Mouse (Mus musculus) heart, embryonic 10.5 days (tissue): ENCODE results near the gene Pcyox1. TPM values are rescaled to one million over a fixed set of nuclear protein-coding genes. Genes with fewer than 3 reads are reported as not detected.

Experiments
- DNase-seq: peaks from one replicate; pipeline ENCODE4 v3.0.0-alpha.2; 2017; ENCODE audit warnings: low spot score
- H3K27ac ChIP-seq: fragments of 300-500 bp; sonication (generic); 2 replicates; pipeline ENCODE4 v1.5.1; 2016; ENCODE audit warnings: mild to moderate bottlenecking
- H3K27me3 ChIP-seq: fragments of 300-500 bp; sonication (generic); 2 replicates; pipeline ENCODE4 v1.6.1; 2016; ENCODE audit warnings: mild to moderate bottlenecking; ENCODE audit not compliant: poor library complexity, insufficient read depth, severe bottlenecking
- H3K36me3 ChIP-seq: fragments of 300-500 bp; sonication (generic); 2 replicates; pipeline ENCODE4 v1.6.1; 2016; ENCODE audit warnings: mild to moderate bottlenecking, moderate library complexity
- H3K4me1 ChIP-seq: fragments of 300-500 bp; sonication (generic); 2 replicates; pipeline ENCODE4 v1.6.1; 2016; ENCODE audit warnings: mild to moderate bottlenecking
- H3K4me3 ChIP-seq: fragments of 300-500 bp; sonication (generic); 2 replicates; pipeline ENCODE4 v1.5.1; 2016; ENCODE audit warnings: mild to moderate bottlenecking, moderate library complexity
- H3K9me3 ChIP-seq: fragments of 300-500 bp; sonication (generic); 2 replicates; pipeline ENCODE4 v1.6.1; 2016; ENCODE audit warnings: mild to moderate bottlenecking, moderate library complexity
- WGBS: fragments of 180-500 bp; shearing (Covaris S2); methylation state at CpG from one replicate; pipeline ENCODE4 v1.1.7; 2016; 5-methylcytosine and 5-hydroxymethylcytosine counted together
- polyA plus RNA-seq: library from polyadenylated mRNA; unstranded; fragments of >200 nt; fragmentation: Nextera tagmentation; extraction: Ambion mirVana; gene quantifications from 2 replicates; pipeline ENCODE4 v1.2.1, GENCODE M21; 2016

The Pcyox1 gene
- polyA plus RNA-seq, 1 experiment from 2014 or later, result 57.8 TPM

- no peaks in the 10 kb centered on the region for H3K27me3 ChIP-seq
- H3K27ac ChIP-seq, result peak within 1 kb of the TSS; percentile 91
- H3K4me3 ChIP-seq, result peak within 1 kb of the TSS; percentile 97
- peaks cover 23% of the 10 kb centered on the region for H3K4me1 ChIP-seq
- no peaks in the 10 kb centered on the region for H3K9me3 ChIP-seq
- H3K36me3 ChIP-seq, result peaks cover 26% of the 10 kb centered on the region
- no peak for DNase-seq
- 22% methylated on average over 15 of the region's 15 CpGs for WGBS
Observed at GRCm38 (mm10) chr6:86370764-86371339, 26.1 kb downstream of the Pcyox1 start, which contains the start of gene Snrpg. TSS of gene Snrpg (plus strand) at chr6:86371304.

DNA sequence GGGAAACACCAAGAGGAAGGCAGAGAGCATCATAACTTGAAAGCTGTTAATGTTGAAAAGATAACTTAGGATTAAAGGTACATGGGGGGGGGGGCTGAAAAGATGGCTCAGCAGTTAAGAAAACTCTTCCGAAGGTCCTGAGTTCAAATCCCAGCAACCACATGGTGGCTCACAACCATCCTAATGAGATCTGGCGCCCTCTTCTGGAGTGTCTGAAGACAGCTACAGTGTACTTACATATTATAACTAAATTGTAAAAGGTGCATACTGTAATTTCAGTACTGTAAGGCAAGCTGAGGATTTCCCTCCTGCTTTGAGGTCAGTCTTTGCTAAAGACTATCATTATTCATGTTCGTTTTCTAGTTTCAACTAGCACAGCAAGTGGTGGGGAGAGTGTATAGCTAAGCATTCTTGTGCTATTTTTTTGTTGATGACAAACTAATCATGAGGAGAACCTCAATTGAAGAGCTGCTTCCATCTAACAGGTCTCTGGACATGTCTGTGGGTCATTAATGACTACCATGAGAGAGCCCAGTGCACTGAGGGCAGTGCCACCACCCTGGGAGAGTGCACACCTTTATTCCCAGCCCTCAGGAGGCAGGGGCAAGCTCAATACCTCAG, 26.8 kb downstream of the Pcyox1 start:
- WGBS, result 63% methylated on average over 3 of the region's 3 CpGs
- no peak for DNase-seq
- Histone ChIP-seq H3K27ac (peak overlapping the region; percentile 91), H3K27me3 (no peaks in the 10 kb centered on the region), H3K36me3 (peaks cover 24% of the 10 kb centered on the region), H3K9me3 (no peaks in the 10 kb centered on the region), H3K4me3 (peak overlapping the region; percentile 97; the same call in 1 of the 2 replicates), H3K4me1 (peaks cover 24% of the 10 kb centered on the region)

- WGBS, result 91% methylated on average over 5 of the region's 5 CpGs
- H3K27me3 ChIP-seq, result no peaks in the 10 kb centered on the region
- no peaks in the 10 kb centered on the region for H3K9me3 ChIP-seq
- no peak for DNase-seq
- peaks cover 24% of the 10 kb centered on the region for H3K36me3 ChIP-seq
- no peak overlapping the region for H3K27ac ChIP-seq
- peaks cover 24% of the 10 kb centered on the region for H3K4me1 ChIP-seq
- H3K4me3 ChIP-seq, result no peak overlapping the region
Observed at GRCm38 (mm10) chr6:86368479-86368878, 28.5 kb downstream of the Pcyox1 start.

DNA sequence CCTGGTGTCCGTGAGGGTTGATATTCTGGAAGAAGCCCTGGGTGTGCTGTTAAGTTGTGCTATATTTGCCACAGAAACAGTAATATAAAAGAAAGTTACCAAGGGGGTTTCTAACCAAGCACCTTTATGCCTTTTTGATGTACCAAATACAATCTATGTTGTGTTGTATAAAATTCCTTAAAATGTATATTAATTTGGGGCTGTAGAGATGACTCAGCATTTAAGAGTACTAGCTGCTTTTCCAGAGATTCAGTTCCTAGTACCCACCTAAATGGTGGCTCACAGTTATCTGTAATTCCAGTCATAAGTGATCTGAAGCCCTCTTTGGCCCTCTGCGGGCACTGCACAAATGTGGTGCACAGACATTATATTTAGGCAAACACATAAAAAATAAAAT, 30.1 kb downstream of the Pcyox1 start:
- DNase-seq, result no peak
- Histone ChIP-seq H3K9me3 (no peaks in the 10 kb centered on the region), H3K27me3 (no peaks in the 10 kb centered on the region), H3K4me1 (peaks cover 17% of the 10 kb centered on the region), H3K27ac (peak overlapping the region; percentile 92), H3K4me3 (peak overlapping the region; percentile 80), H3K36me3 (peaks cover 20% of the 10 kb centered on the region)
- WGBS, result 66% methylated on average over 2 of the region's 2 CpGs

- peak overlapping the region; percentile 92 for H3K27ac ChIP-seq
- 43% methylated on average over 25 of the region's 25 CpGs for whole genome bisulfite sequencing
- peaks cover 20% of the 10 kb centered on the region for H3K36me3 ChIP-seq
- H3K9me3 ChIP-seq, result no peaks in the 10 kb centered on the region
- H3K4me1 ChIP-seq, result peaks cover 17% of the 10 kb centered on the region
- H3K27me3 ChIP-seq, result no peaks in the 10 kb centered on the region
- DNase-seq, result no peak
- peak overlapping the region; percentile 80 for H3K4me3 ChIP-seq
Observed at GRCm38 (mm10) chr6:86366125-86366852, 30.7 kb downstream of the Pcyox1 start.

DNA sequence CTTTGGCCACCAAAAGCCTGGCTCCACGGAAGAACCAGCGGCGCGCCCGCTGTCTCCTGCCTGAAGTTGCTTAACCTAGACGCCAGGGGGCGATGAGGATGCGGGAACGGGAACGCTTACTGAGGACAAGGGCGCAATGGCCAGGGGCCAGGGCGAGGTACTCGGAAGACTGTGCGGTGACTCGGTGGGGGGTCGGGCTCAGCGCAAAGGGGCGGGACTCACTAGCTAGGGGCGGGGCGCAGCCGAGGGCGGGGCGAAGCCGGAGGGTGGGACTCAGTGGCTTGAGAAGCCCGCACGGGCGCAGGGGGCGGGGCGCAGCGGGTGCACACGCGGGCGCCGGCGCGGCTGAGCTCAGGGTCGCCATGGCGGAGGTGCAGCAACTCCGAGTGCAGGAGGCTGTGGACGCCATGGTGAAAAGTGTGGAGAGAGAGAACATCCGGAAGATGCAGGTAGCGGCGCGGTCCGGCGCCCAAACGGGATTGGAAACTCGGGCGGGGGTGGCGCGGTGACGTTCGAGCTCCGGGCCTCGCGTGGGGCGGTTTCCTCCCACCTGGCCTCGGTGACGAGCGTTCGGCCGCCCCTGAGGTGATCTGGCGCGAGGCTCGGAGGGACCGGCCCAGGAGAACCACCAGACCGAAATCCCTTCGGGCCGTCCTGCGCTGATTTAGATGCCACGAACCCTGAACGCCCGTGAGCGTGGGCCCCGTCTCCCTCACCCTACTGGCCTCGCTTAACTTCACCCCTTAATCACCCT, 31.4 kb downstream of the Pcyox1 start, which contains the start of gene Fam136a:
TSS of gene Fam136a (plus strand) at position 276 of the 754 bp plus-strand sequence.
- DNase-seq, result peak; percentile 99
- Histone ChIP-seq H3K9me3 (no peaks in the 10 kb centered on the region), H3K27me3 (no peaks in the 10 kb centered on the region), H3K4me3 (peak within 1 kb of the TSS; percentile 80), H3K27ac (peak within 1 kb of the TSS; percentile 92), H3K4me1 (peaks cover 13% of the 10 kb centered on the region), H3K36me3 (peaks cover 20% of the 10 kb centered on the region)
- under 1% methylated on average over 76 of the region's 76 CpGs for WGBS

- Histone ChIP-seq H3K4me1 (peaks cover 10% of the 10 kb centered on the region), H3K27ac (peak overlapping the region; percentile 92), H3K36me3 (peaks cover 19% of the 10 kb centered on the region), H3K4me3 (peak overlapping the region; percentile 80), H3K27me3 (no peaks in the 10 kb centered on the region), H3K9me3 (no peaks in the 10 kb centered on the region)
- 2% methylated on average over 17 of the region's 17 CpGs for WGBS
- peak; percentile 91 for DNase-seq
Observed at GRCm38 (mm10) chr6:86364442-86365141, 32.4 kb downstream of the Pcyox1 start.

DNA sequence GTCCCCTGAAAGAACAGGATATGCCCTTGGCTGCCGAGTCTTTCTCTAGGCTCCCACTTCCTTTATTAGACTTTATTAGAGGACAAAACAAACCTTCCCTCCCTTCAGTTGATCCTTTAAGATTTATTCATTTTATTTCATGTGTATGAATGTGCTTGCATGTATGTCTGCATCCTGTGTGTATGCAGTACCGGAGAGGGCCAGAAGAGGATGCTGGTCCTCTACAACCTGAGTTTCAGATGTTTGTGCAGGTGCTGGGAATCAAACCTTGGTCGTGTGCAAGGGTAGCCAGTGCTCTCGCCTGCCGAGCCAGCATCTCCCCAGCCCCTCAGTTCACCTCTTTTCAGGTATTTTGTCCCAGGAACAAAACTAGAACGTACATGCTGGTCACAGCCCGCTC, 35.6 kb downstream of the Pcyox1 start:
- Histone ChIP-seq H3K27me3 (0 out of 2 replicates have a peak, but pooled peaks cover 2% of the 10 kb centered on the region), H3K9me3 (no peaks in the 10 kb centered on the region), H3K4me3 (no peak overlapping the region), H3K36me3 (no peaks in the 10 kb centered on the region), H3K4me1 (peaks cover 11% of the 10 kb centered on the region), H3K27ac (no peak overlapping the region)
- DNase-seq, result no peak
- 86% methylated on average over 7 of the region's 7 CpGs for WGBS

DNA sequence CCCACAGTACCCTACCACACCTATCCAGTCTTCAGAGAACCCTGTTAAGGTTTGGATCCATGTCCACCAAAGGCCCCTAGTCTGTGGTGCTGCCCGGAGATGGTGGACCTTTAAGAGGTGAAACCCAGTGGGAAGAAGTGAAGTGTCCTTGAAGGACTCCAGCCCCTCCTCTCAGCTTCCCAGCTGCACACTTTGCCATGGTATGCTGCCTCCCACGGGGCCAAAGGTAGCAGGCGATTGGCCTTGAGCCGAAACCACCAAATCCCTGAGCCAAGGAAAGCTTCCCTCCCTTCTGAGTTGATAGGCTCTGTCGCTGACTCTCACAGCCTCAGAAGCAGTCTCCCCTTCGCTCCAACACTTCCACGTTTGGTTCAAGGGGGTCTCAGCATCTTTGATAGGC, 36.3 kb downstream of the Pcyox1 start:
- H3K27ac ChIP-seq, result no peak overlapping the region
- WGBS, result 56% methylated on average over 7 of the region's 7 CpGs
- H3K27me3 ChIP-seq, result 0 out of 2 replicates have a peak, but pooled peaks cover 3% of the 10 kb centered on the region

GRCm38 (mm10) chr6:86356956-86357355, 40.0 kb downstream of the Pcyox1 start:
- 72% methylated on average over 9 of the region's 9 CpGs for WGBS
- no peaks in the 10 kb centered on the region for H3K9me3 ChIP-seq

More for the DNA sequence above, 36.3 kb downstream of the Pcyox1 start:
- DNase-seq, result no peak
- H3K4me1 ChIP-seq, result peaks cover 6% of the 10 kb centered on the region; the same call in 1 of the 2 replicates
- H3K36me3 ChIP-seq, result no peaks in the 10 kb centered on the region
- no peak overlapping the region for H3K4me3 ChIP-seq
- H3K9me3 ChIP-seq, result no peaks in the 10 kb centered on the region

DNA sequence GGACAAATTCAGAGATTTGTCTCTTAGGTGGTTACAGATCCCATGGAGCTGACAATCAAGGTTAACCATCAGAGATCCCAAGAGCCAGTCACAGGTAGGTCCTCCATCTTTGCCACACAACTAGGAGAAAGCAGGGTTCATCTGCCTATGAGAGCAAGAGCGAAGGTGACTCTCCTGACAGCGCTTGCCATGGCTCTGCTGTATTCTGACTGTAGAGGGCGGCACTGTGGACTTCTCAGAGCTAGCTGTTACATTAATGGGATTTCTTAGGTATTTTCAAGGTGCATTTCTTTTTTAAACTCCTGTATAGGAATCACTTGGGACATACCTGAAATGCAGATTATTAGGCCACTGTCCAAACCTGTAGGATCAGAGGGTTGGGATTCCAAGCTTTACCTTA, 42.0 kb downstream of the Pcyox1 start:
- H3K4me3 ChIP-seq, result no peak overlapping the region
- peaks cover 6% of the 10 kb centered on the region; the same call in 1 of the 2 replicates for H3K4me1 ChIP-seq
- H3K36me3 ChIP-seq, result no peaks in the 10 kb centered on the region
- no peak for DNase-seq
- 61% methylated on average over 3 of the region's 3 CpGs for WGBS
- 0 out of 2 replicates have a peak, but pooled peaks cover 3% of the 10 kb centered on the region for H3K27me3 ChIP-seq
- H3K27ac ChIP-seq, result no peak overlapping the region
- no peaks in the 10 kb centered on the region for H3K9me3 ChIP-seq

More at GRCm38 (mm10) chr6:86356956-86357355, 40.0 kb downstream of the Pcyox1 start:
- Histone ChIP-seq H3K27ac (no peak overlapping the region), H3K27me3 (0 out of 2 replicates have a peak, but pooled peaks cover 3% of the 10 kb centered on the region), H3K4me3 (no peak overlapping the region), H3K4me1 (peaks cover 6% of the 10 kb centered on the region; the same call in 1 of the 2 replicates), H3K36me3 (no peaks in the 10 kb centered on the region)
- DNase-seq, result no peak

GRCm38 (mm10) chr6:86349257-86349656, 47.7 kb downstream of the Pcyox1 start:
- Histone ChIP-seq H3K36me3 (no peaks in the 10 kb centered on the region), H3K4me1 (peaks cover 18% of the 10 kb centered on the region), H3K9me3 (no peaks in the 10 kb centered on the region), H3K27ac (no peak overlapping the region), H3K27me3 (no peaks in the 10 kb centered on the region), H3K4me3 (no peak overlapping the region)
- WGBS, result 53% methylated on average over 7 of the region's 7 CpGs
- DNase-seq, result no peak
